Mouse (Mus musculus) erythroblast, embryonic 14.5 days (primary cell): Measurements from ENCODE around the gene Noct.

Source experiments
- GATA1 ChIP-seq: IDR thresholded peaks from 2 replicates; pipeline ENCODE4 v1.6.1; 2012; ENCODE audit warnings: low read length, inconsistent platforms, mixed read lengths
- TAL1 ChIP-seq: IDR thresholded peaks from 3 replicates; pipeline ENCODE4 v1.6.1; 2012; ENCODE audit warnings: low read length, inconsistent platforms, mixed read lengths

DNA sequence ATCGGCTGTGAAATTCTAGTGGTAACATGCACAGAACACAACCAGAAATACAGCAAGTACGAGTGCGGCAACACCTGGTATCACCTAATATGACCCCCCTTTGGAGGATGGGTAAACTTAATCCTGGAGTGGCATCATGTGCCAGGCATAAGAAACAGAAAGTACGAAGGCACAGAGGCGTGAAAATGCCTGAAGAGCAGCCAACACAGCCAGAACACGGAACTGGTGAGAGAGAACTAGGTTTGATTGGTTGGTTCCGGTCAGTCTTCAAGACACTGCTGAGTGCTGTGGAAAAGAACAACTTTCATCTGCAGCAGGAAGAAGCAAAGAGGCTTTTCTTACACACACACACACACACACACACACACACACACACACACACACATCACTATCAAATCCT, 38.8 kb upstream of the Noct start:
- TF ChIP-seq GATA1 (no peak), TAL1 (no peak)
